Mouse (Mus musculus): ENCODE results near the gene Ypel2.

GRCm38 (mm10) chr11:87028212-87028611 is 34.7 kb upstream of the Ypel2 start:
- no peak for TF ChIP-seq POLR2A (IDR thresholded peaks at IDR 0.05; ENCODE audit: borderline replicate concordance, extremely low read depth, insufficient read depth, insufficient read length, poor library complexity, severe bottlenecking)
- TF ChIP-seq CTCF (IDR thresholded peaks at IDR 0.05; ENCODE audit: borderline replicate concordance, extremely low read depth, insufficient read depth, insufficient read length) = no peak

All from brain, embryonic 14.5 days (tissue).